Mouse (Mus musculus): ENCODE measurements around the gene Prrxl1. TPM values are rescaled to one million over a fixed set of nuclear protein-coding genes. Genes with fewer than 3 reads are reported as not detected.

Prrxl1 gene
- not detected for polyA plus RNA-seq (2017; shearing (Covaris generic))

DNA sequence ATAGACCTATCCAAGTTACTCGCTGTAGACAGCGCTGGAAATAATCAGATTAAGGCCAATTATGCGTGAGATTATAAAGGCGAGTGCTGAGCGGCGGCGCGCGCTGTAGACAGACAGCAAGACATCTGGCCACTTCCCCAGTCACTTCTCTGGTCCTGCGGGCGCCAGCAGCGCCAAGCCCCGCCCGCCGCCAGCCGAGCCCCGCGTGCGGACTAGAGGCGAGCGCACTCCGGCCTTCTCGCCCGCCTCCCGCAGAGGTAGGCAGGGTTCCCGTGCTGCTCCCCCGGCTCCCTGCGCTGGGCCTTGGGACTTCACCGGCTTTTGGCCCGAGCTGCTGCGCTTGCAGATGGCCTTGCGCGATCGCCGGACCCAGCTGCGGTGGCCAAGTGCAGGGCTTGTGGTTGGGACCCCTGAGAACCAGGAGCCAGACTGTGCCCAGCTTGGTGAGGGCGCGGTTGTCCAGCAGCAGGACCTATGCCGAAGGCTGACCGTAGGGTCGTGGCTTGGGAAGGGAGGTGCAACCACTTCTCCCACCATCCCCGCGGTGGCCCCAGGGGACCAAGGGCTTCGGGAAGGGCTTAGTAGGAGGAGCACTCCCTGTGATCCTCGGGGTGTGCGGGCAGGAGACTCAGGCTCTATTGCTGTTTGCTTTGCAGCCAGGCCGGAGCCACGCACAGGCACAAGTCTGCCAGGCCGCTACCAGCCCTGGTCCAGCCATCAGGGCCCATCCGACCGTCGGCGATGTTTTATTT is at the start of gene Prrxl1:
Prrxl1 (plus strand) TSS at position 118 of the 752 bp plus-strand sequence.

GRCm38 (mm10) chr14:32685124-32685826 is 86.1 kb downstream of the Prrxl1 start, which contains the start of gene 3425401B19Rik:
3425401B19Rik (minus strand) TSS chr14:32685293.

Other genes starting within 250 kb of the Prrxl1 start
- not detected for gene 1700024G13Rik, start 211.0 kb upstream of the Prrxl1 start, polyA plus RNA-seq (2017; shearing (Covaris generic))
- not detected for gene Slc18a3, start 134.6 kb upstream of the Prrxl1 start, polyA plus RNA-seq (2017; shearing (Covaris generic))
- not detected for gene Chat, start 133.4 kb upstream of the Prrxl1 start, polyA plus RNA-seq (2017; shearing (Covaris generic))
- gene Ercc6, start 85.9 kb upstream of the Prrxl1 start, polyA plus RNA-seq (2017; shearing (Covaris generic)), result 31.6 TPM
- not detected for gene 3425401B19Rik, start 85.9 kb downstream of the Prrxl1 start, polyA plus RNA-seq (2017; shearing (Covaris generic))
- 7.3 TPM for gene Tmem273, start 186.6 kb downstream of the Prrxl1 start, polyA plus RNA-seq (2017; shearing (Covaris generic))
- not detected for gene Fam170b, start 234.6 kb downstream of the Prrxl1 start, polyA plus RNA-seq (2017; shearing (Covaris generic))

Data from CD4-positive, CD25-positive, alpha-beta regulatory T cell (primary cell).